Mouse (Mus musculus): ENCODE measurements around the gene Gng12. TPM values are rescaled to one million over a fixed set of nuclear protein-coding genes. Genes with fewer than 3 reads are reported as not detected.
A peak's percentile ranks its signal among the peaks of the same experiment; 100 is the strongest.

The Gng12 gene
- total RNA-seq, 1 experiment = 14.3 TPM

DNA sequence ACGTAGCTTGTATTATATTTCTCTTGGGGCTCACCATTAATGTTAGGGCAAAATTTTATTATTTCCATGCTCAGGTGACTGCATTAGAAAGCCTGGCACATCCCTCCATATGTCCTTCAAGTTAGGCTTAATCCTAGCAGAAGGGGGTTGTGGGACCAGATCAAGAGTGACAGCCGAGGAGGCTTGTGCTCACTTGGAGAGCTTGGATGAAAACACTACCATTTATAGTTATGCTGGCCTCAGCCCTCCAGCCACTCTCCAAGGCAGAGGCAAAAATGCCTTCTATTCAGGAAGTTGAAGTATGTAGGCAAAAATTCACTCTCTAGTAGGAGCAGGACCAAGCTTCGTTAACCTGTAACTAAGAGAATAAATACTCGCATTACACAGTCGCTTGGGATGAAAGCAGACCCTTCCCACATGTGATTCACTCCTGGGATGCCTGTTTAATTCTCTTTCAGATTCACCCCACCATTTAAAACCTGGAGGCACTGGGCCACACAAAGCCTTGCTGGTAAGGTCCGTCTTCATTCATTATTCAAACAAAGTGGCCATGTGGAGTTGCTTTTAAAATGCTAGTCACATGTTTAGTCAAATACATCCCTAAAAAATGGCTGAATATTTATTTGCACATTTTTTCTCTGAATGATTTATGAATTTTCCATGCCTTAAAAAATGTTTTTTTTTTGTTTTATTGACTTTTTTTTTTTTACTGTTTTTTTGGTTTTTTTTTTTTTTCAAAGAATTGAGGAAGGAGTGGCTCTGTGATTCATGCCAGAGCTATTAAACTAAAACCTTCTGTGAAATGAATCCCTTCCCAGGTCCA, 47.4 kb downstream of the Gng12 start:
- no peak for DNase-seq (ENCODE audit: low read depth, low spot score)
- Histone ChIP-seq H3K9ac (ENCODE audit: insufficient read depth, low read depth, low read length, poor library complexity, severe bottlenecking) (no peak overlapping the region), H3K4me3 (ENCODE audit: insufficient read depth in 1 of 2, low read depth in 1 of 2, low read length in 2 of 2, poor library complexity in 1 of 2, severe bottlenecking in 1 of 2) (no peak overlapping the region), H3K4me1 (ENCODE audit: control insufficient read depth in 2 of 2, insufficient read depth in 2 of 2, low read length in 2 of 2, poor library complexity in 1 of 2) (peaks cover 0 to 7% of the 10 kb centered on the region in 2 experiments; a peak in 2 of 4 replicates), H3K27ac (ENCODE audit: insufficient read depth, low read depth, low read length, poor library complexity, severe bottlenecking) (no peak overlapping the region), H3K36me3 (ENCODE audit: control insufficient read depth, insufficient read depth, low read length, poor library complexity, severe bottlenecking) (no peaks in the 10 kb centered on the region), H3K9me3 (ENCODE audit: control insufficient read depth, insufficient read depth, low read depth, low read length) (no peaks in the 10 kb centered on the region)
- in situ Hi-C loops (cut with MboI; ENCODE audit: low sequenced_read_pairs in 2 of 2, unreplicated experiment in 2 of 2) = no loop called here
- TF ChIP-seq ZNF384 (IDR thresholded peaks at IDR 0.05; ENCODE audit: low read depth, low read length) = peak; percentile 60; the same call in 1 of the 2 replicates
- TF ChIP-seq HCFC1 (IDR thresholded peaks at IDR 0.05; ENCODE audit: borderline replicate concordance, insufficient read depth, low read length) = no peak
- no peak for TF ChIP-seq MAFK (IDR thresholded peaks at IDR 0.05; ENCODE audit: insufficient read depth, low read depth, low read length)
- no peak for TF ChIP-seq ZC3H11A (IDR thresholded peaks at IDR 0.05; ENCODE audit: borderline replicate concordance, low read depth, low read length)
- TF ChIP-seq CHD2 (IDR thresholded peaks at IDR 0.05; ENCODE audit: low read depth, low read length) = no peak

DNA sequence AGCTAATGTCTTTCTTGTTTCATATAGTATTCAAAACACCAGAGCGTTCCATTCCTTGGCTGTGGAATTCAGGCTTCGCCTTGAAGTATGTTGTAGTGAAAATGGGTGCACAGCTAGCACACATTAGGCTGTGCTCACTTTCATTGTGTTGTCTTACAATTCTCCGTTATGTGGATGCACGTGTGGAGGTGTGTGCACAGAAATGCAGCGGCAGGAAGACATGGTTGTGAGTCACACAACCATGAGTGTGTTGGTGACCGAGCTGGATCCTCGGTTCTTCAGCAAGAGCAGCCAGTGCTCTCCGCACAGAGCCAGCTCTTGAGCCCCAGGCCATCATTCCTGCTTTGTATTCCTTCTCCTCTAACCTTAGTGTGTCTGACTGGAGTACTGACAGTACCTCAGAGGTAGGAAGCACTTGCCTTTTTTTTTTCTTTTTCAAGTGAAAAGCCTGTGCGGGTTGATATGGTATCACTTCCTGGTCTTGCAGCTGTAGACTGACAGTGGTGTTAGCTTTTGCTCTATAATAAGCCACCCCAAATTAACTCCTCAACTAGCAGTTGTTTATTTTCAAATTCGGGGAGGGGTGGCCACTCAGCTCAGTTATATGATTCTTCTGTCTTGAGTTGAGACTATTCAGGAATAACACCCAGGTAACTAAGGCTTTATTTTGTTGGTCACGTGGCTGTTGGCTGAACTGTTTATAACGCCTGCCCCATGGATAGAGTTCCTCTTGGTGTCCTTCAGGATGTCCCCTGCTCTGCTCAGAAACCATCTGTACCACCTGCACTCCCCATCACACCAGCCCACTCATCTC, 48.2 kb downstream of the Gng12 start:
- Histone ChIP-seq H3K4me3 (ENCODE audit: insufficient read depth in 1 of 2, low read depth in 1 of 2, low read length in 2 of 2, poor library complexity in 1 of 2, severe bottlenecking in 1 of 2) (no peak overlapping the region), H3K27ac (ENCODE audit: insufficient read depth, low read depth, low read length, poor library complexity, severe bottlenecking) (no peak overlapping the region), H3K4me1 (ENCODE audit: control insufficient read depth in 2 of 2, insufficient read depth in 2 of 2, low read length in 2 of 2, poor library complexity in 1 of 2) (peaks cover 0 to 7% of the 10 kb centered on the region in 2 experiments; a peak in 2 of 4 replicates), H3K9ac (ENCODE audit: insufficient read depth, low read depth, low read length, poor library complexity, severe bottlenecking) (no peak overlapping the region), H3K36me3 (ENCODE audit: control insufficient read depth, insufficient read depth, low read length, poor library complexity, severe bottlenecking) (no peaks in the 10 kb centered on the region), H3K9me3 (ENCODE audit: control insufficient read depth, insufficient read depth, low read depth, low read length) (no peaks in the 10 kb centered on the region)
- TF ChIP-seq ZNF384 (IDR thresholded peaks at IDR 0.05; ENCODE audit: low read depth, low read length) = no peak
- no peak for TF ChIP-seq MAFK (IDR thresholded peaks at IDR 0.05; ENCODE audit: insufficient read depth, low read depth, low read length)
- TF ChIP-seq ZC3H11A (IDR thresholded peaks at IDR 0.05; ENCODE audit: borderline replicate concordance, low read depth, low read length) = no peak
- no peak for TF ChIP-seq CHD2 (IDR thresholded peaks at IDR 0.05; ENCODE audit: low read depth, low read length)
- no peak for TF ChIP-seq HCFC1 (IDR thresholded peaks at IDR 0.05; ENCODE audit: borderline replicate concordance, insufficient read depth, low read length)
- DNase-seq (ENCODE audit: low read depth, low spot score) = no peak
- in situ Hi-C loops (cut with MboI; ENCODE audit: low sequenced_read_pairs in 2 of 2, unreplicated experiment in 2 of 2) = no loop called here

DNA sequence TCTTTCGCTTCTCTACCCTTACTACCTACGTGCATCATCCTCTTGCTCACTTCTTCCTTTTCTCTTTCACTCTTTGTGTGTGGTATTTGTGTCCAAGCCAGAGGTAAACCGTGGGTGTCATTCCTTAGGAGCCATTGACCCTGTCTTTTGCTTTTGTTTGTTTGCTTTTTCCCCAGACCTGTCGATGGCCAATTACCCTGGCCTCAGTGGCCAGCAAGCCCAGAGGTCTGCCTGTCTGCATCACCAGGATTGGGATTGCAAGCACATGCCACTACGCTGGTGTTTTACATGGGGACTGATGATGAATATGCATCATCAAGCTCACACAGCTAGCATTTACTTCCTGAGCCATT, 48.8 kb downstream of the Gng12 start:
- no peak overlapping the region for H3K4me3 ChIP-seq (ENCODE audit: insufficient read depth in 1 of 2, low read depth in 1 of 2, low read length in 2 of 2, poor library complexity in 1 of 2, severe bottlenecking in 1 of 2)
- in situ Hi-C loops (cut with MboI; ENCODE audit: low sequenced_read_pairs in 2 of 2, unreplicated experiment in 2 of 2) = no loop called here
- TF ChIP-seq MAFK (IDR thresholded peaks at IDR 0.05; ENCODE audit: insufficient read depth, low read depth, low read length) (no peak), ZC3H11A (IDR thresholded peaks at IDR 0.05; ENCODE audit: borderline replicate concordance, low read depth, low read length) (no peak), CHD2 (IDR thresholded peaks at IDR 0.05; ENCODE audit: low read depth, low read length) (no peak), ZNF384 (IDR thresholded peaks at IDR 0.05; ENCODE audit: low read depth, low read length) (no peak), HCFC1 (IDR thresholded peaks at IDR 0.05; ENCODE audit: borderline replicate concordance, insufficient read depth, low read length) (no peak)
- DNase-seq (ENCODE audit: low read depth, low spot score) = no peak
- no peak overlapping the region for H3K9ac ChIP-seq (ENCODE audit: insufficient read depth, low read depth, low read length, poor library complexity, severe bottlenecking)
- no peak overlapping the region for H3K27ac ChIP-seq (ENCODE audit: insufficient read depth, low read depth, low read length, poor library complexity, severe bottlenecking)
- no peaks in the 10 kb centered on the region for H3K36me3 ChIP-seq (ENCODE audit: control insufficient read depth, insufficient read depth, low read length, poor library complexity, severe bottlenecking)
- no peaks in the 10 kb centered on the region for H3K9me3 ChIP-seq (ENCODE audit: control insufficient read depth, insufficient read depth, low read depth, low read length)
- peaks cover 0 to 7% of the 10 kb centered on the region in 2 experiments; a peak in 2 of 4 replicates for H3K4me1 ChIP-seq (ENCODE audit: control insufficient read depth in 2 of 2, insufficient read depth in 2 of 2, low read length in 2 of 2, poor library complexity in 1 of 2)

DNA sequence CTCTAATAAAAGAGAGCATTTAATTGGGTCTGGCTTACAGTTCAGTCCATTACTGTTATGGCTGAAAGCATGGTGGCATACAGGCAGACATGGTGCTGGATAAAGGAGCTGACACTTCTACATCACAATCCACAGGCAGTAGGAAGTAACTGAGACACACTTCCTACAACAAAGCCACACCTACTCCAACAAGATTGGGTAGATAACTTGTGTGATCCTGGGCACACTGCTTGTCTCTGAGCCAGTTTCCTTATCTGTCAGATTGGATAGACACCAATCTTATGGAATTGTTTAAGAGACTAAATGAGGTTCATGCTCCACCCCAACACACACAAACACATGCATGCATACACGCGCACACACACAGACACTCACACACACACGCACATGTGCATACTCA, 51.9 kb downstream of the Gng12 start:
- in situ Hi-C loops (cut with MboI; ENCODE audit: low sequenced_read_pairs in 2 of 2, unreplicated experiment in 2 of 2) = no loop called here
- no peak for DNase-seq (ENCODE audit: low read depth, low spot score)
- Histone ChIP-seq H3K4me1 (ENCODE audit: control insufficient read depth in 2 of 2, insufficient read depth in 2 of 2, low read length in 2 of 2, poor library complexity in 1 of 2) (peaks cover 0 to 7% of the 10 kb centered on the region in 2 experiments; a peak in 2 of 4 replicates), H3K9me3 (ENCODE audit: control insufficient read depth, insufficient read depth, low read depth, low read length) (no peaks in the 10 kb centered on the region), H3K9ac (ENCODE audit: insufficient read depth, low read depth, low read length, poor library complexity, severe bottlenecking) (no peak overlapping the region), H3K4me3 (ENCODE audit: insufficient read depth in 1 of 2, low read depth in 1 of 2, low read length in 2 of 2, poor library complexity in 1 of 2, severe bottlenecking in 1 of 2) (no peak overlapping the region), H3K36me3 (ENCODE audit: control insufficient read depth, insufficient read depth, low read length, poor library complexity, severe bottlenecking) (no peaks in the 10 kb centered on the region), H3K27ac (ENCODE audit: insufficient read depth, low read depth, low read length, poor library complexity, severe bottlenecking) (no peak overlapping the region)
- TF ChIP-seq ZC3H11A (IDR thresholded peaks at IDR 0.05; ENCODE audit: borderline replicate concordance, low read depth, low read length) (no peak), ZNF384 (IDR thresholded peaks at IDR 0.05; ENCODE audit: low read depth, low read length) (no peak), CHD2 (IDR thresholded peaks at IDR 0.05; ENCODE audit: low read depth, low read length) (no peak), MAFK (IDR thresholded peaks at IDR 0.05; ENCODE audit: insufficient read depth, low read depth, low read length) (no peak), HCFC1 (IDR thresholded peaks at IDR 0.05; ENCODE audit: borderline replicate concordance, insufficient read depth, low read length) (no peak)

Measured in ES-E14 (cell line).